Mouse (Mus musculus): ENCODE measurements around the gene Slc50a1. TPM values are rescaled to one million over a fixed set of nuclear protein-coding genes. Genes with fewer than 3 reads are reported as not detected.
A peak's percentile ranks its signal among the peaks of the same experiment; 100 is the strongest.

Slc50a1 gene
- total RNA-seq, 2 experiments from 2014 or later = 35.2 to 35.8 TPM

GRCm38 (mm10) chr3:89271760-89272159 is 1.4 kb upstream of the Slc50a1 start:
- DNase-seq (ENCODE audit: low spot score in 2 of 2) = no peak

- DNase-seq (ENCODE audit: low spot score in 2 of 2) = peak; percentile 75 to 77
Observed at GRCm38 (mm10) chr3:89270891-89271290, 521 bp upstream of the Slc50a1 start.

GRCm38 (mm10) chr3:89268916-89269315 is 1.5 kb downstream of the Slc50a1 start:
- no peak for DNase-seq (ENCODE audit: low spot score in 2 of 2)

DNA sequence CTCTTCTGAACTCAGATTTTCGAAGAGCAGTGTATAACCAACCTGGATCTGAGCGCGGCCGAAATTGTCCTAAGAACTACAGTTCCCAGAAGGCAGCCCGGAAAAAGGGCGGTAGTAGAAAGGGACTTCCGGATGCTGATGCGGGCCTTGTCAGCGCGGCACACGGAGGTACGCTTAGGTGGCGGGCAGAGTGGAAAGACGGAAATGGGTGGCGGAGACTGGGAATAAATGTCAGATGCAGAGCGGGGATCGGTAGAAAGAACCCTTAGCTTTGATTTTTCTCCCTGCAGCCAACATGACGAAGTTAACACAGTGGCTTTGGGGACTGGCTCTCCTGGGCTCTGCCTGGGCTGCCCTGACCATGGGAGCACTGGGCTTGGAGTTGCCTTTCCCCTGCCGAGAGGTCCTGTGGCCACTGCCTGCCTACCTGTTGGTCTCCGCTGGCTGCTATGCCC is 3.9 kb downstream of the Slc50a1 start:
- DNase-seq (ENCODE audit: low spot score in 2 of 2) = peak; percentile 71 to 84

DNA sequence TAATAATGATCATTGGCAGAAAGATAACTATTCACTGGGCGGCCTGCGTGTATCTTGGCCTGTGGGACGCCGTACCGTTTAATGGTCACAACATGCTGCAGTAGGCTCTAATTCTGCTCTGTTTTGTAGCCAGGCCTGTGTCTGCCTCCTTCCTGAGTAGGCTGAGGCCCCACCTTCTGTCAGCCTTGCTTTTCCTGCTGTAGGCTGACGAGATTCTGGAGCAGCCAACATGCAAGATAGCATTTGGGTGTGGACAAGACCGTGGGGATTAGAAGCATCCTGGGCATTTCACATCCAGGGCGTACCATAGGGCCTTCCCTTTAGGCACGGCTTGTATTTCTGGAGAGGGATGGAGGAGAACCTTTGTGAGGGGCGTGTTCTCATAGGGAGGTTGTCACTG is 8.0 kb downstream of the Slc50a1 start:
- DNase-seq (ENCODE audit: low spot score in 2 of 2) = no peak

GRCm38 (mm10) chr3:89260211-89260610 is 10.2 kb downstream of the Slc50a1 start:
- no peak for DNase-seq (ENCODE audit: low spot score in 2 of 2)

GRCm38 (mm10) chr3:89259076-89259475 is 11.3 kb downstream of the Slc50a1 start, which contains the start of gene Dpm3:
Gene Dpm3, plus strand, starts transcription at chr3:89259358.
- no peak for DNase-seq (ENCODE audit: low spot score in 2 of 2)

GRCm38 (mm10) chr3:89256177-89256576 is 14.2 kb downstream of the Slc50a1 start:
- no peak for DNase-seq (ENCODE audit: low spot score in 2 of 2)

DNA sequence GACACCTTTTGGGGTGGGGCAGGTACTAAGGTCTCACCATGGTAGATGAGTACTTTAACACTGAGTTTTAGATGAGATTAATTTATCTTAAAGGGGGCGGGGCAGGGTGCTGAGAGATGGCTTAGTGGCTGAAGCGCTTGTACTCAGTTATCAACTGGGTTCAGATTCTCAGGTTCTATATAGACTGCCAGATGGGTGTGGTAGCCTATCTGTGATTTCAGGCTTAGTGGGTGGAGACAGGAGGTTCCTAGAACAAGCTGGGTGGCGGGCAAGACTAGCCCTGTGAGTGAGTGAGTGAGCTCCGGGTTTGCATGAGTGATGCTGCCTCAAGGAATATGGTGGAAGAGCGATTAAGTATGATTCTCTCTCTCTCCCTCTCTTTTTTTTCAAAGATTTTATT is 15.4 kb downstream of the Slc50a1 start:
- no peak for DNase-seq (ENCODE audit: low spot score in 2 of 2)

DNA sequence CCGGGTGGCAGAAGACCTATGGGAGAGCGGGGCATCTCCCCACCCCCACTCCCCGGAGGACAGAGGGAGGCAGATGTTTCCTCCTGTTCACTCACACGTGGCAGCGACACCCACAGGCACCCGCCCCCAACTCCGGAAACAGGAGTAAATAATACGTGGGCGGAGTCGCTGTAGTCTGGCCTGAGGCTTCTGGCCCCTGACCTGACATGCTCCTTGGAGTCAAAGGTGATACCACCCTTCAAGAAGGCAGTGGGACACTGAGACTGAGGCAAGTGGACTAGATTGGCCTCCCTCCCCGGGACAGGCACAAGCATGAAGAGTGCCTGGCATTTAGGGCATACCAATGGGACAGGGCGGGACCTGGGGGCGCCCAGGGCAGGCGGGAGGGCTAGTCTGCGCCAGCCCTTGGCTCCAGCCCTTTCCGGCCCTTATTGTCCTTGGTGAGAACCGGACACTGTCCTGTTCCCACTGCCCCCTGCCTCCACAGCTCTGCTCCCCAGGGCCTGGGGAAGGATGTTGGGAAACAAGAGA is 18.9 kb downstream of the Slc50a1 start:
- DNase-seq (ENCODE audit: low spot score in 2 of 2) = no peak

DNA sequence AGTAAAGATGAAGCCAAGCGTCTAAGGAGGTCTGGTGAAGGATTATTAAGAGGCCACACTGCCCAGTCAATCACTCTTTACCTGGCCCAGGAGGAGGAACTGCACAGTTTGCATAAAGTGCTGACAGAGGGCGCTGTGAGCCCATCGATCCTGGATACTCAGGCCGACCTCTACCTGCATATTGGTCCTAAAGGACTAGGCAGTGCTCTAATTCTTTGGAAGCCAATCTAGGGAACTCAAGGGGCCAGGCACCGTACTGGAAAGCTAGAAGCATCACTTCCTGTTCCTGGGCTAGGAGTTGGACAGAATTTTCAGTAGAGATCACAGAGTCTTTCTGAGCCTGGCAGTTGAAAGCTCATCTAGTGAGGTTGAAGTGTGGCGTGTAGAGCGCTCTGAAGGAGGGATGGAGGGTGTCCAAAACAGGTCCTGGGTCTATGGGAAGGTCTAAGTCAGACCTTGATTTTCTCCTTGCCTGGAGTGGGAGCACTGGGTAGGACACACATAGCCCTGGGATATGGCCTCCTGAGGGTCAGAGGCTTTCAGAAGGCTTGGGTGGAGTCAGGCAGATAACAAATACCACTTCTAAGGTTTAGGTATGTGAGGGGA is 19.8 kb downstream of the Slc50a1 start:
- DNase-seq (ENCODE audit: low spot score in 2 of 2) = no peak

DNA sequence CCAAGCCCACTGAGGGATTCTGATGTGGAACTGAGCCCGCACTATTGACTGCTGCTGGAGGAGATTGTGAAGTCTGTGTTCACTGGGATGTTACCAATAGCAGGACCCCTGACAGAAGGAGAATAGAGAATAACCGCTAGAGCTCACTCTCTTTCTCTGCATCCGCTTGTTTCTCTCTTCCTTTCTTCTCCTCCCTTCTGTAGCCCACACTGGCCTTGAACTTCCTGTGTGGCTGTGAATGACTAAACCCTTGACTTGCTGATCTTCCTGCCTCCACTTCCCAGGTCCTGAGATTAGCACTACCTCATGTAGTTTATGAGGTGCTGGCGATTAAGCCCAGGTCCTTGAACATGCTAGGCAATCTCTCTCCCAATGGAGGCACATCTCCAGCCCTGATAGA is 22.9 kb downstream of the Slc50a1 start:
- DNase-seq (ENCODE audit: low spot score in 2 of 2) = no peak

GRCm38 (mm10) chr3:89246261-89247100 is 23.9 kb downstream of the Slc50a1 start, which contains the start of gene Trim46:
Gene Trim46, minus strand, starts transcription at chr3:89246309.
- DNase-seq (ENCODE audit: low spot score in 2 of 2) = peak; percentile 89 to 92

- DNase-seq (ENCODE audit: low spot score in 2 of 2) = peak; percentile 63 to 74
Observed at GRCm38 (mm10) chr3:89245688-89246171, 24.6 kb downstream of the Slc50a1 start, which contains the start of gene Krtcap2. Gene Krtcap2, plus strand, starts transcription at chr3:89245966.

DNA sequence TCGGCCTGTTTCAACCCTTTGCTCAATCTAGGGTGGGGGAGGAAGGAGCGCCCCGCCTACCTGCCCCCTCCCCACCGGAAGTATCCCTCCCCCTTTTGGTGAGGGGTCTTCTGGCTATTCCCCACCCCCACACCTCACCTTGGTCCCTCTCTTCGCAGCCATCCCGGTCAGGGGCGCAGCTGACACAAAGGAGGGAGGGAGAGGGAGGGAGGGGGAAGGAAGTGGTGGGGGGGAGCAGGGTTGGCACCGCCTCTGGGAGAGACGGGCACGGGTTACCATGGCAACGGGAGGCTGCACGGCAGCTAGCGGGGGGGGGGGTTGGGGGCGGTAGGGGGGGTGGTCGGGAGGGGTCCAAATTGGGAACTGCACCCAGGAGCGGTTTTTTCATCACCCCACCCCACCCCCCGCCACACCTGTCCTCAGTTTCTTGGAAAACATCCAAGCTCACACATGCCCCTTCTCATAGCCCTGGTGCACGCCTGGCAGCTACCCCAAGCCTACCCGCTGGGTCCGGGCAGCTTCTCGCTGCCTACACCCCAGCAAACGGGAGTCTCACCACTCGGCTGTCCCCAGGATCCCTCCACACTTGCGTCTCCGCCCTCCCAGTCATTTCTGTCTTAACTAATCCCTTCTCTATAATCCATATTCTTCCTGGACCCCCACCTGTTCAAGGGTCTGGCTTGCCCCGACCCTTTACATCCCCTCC is 25.2 kb downstream of the Slc50a1 start:
- DNase-seq (ENCODE audit: low spot score in 2 of 2) = peak; percentile 66 to 73

DNA sequence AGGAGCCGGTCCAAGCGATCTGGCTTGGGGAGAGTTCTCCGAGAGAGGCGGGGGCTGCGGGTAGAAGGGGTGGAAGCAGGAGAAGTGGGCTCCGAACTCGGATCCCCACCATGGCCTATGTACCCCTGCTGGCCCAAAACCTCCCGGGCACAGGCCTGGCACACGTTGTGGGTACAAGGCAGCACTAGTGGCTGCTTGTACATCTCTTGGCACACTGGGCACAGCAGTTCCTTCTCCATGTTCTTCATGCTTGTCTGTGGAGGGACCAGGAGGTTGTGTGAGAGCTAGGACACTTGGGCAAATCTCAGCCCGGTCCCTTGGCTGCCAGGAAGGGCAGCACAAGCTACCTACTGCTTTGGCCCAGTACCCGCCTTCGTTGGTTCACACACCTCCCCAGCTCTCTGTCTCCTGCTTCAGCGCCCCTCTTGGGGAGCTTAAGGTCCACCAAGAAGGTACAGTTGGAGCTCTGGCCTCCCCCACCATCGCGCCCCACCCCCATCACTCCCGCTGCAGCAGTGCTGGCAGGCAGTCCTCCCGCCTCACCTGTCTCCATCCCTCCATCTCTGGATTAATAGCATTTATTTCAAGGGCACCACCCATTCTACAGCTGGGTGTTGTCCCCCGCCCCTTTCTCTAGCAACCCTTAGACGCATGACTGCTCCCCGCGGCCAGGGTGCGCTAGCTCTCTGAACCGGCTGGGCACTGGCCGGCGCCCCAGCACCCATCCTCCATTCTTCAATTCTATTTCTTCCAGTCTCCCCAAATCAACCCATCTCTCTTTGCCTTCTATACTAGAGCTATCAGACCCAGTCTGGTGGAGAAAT is 26.0 kb downstream of the Slc50a1 start:
- DNase-seq (ENCODE audit: low spot score in 2 of 2) = peak in 1 of 2 experiments; percentile 52

DNA sequence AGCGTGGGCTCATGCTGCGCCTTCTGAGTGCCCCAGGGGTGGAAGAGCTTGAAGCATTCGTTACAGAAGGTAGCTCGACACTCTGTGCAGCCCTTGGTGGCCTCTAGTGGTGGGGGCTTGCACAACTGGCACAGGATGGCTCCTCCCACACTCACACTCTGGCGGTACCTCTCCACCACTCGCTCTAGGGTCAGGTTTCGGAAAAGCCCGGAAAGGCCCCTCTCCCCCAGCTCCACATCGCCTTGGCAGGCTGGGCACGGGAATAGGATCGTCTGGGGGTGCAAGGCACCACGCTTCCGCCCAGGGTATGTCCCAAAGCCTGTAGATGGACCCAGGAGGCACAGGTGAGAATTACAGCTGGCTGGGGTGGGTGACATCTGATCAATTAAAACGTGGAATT is 26.8 kb downstream of the Slc50a1 start:
- DNase-seq (ENCODE audit: low spot score in 2 of 2) = no peak

- peak in 1 of 2 experiments; percentile 70 for DNase-seq (ENCODE audit: low spot score in 2 of 2)
Observed at GRCm38 (mm10) chr3:89242331-89242895, 28.0 kb downstream of the Slc50a1 start.

- no peak for DNase-seq (ENCODE audit: low spot score in 2 of 2)
Observed at GRCm38 (mm10) chr3:89238494-89238893, 31.9 kb downstream of the Slc50a1 start.

DNA sequence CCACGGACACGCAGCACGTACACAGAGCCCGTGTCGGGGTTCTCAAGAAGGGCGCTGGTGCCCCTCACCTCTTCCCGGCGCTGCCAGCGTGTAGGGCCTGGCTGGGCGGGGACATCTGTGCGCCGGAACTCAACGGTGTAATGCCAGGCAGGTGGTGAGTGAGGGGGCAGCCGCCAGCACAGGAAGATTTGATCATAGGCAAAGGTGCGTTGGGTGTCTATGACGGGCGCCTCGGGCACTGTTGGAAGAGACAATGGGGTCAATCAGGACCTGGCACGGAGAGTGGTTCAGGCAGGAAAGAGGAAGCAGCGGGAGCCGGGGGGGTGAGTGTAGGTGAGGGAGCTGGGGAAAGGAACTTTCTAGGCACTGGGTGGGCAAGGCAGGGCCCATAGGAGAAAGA is 32.7 kb downstream of the Slc50a1 start:
- DNase-seq (ENCODE audit: low spot score in 2 of 2) = no peak

Data from left cerebral cortex, adult 18-20 months (tissue).